Mouse (Mus musculus): ENCODE results near the gene Slc41a1. TPM values are rescaled to one million over a fixed set of nuclear protein-coding genes. Genes with fewer than 3 reads are reported as not detected.

Slc41a1 gene
- polyA plus RNA-seq, 1 experiment: 15.0 TPM

- H3K4me1 ChIP-seq (ENCODE audit: control insufficient read depth, insufficient read depth, insufficient read length, low read length): no peaks in the 10 kb centered on the region
- no peak overlapping the region for H3K27ac ChIP-seq (ENCODE audit: insufficient read depth, low read depth, low read length)
- no peaks in the 10 kb centered on the region for H3K27me3 ChIP-seq (ENCODE audit: control insufficient read depth, insufficient read depth, low read length)
- no peak for TF ChIP-seq POLR2A (IDR thresholded peaks at IDR 0.05; ENCODE audit: low read depth, low read length)
- TF ChIP-seq CTCF (IDR thresholded peaks at IDR 0.05; ENCODE audit: extremely low read depth, insufficient read length, insufficient replicate concordance, low read depth, low read length): no peak
- no peak overlapping the region for H3K4me3 ChIP-seq (ENCODE audit: low read depth, low read length)
- no peaks in the 10 kb centered on the region for H3K36me3 ChIP-seq (ENCODE audit: control insufficient read depth, insufficient read depth, low read length)
- 71% methylated on average over 11 of the region's 11 CpGs for WGBS
These were observed 2.6 kb upstream of the Slc41a1 start for GRCm38 (mm10) chr1:131824528-131825181.

DNA sequence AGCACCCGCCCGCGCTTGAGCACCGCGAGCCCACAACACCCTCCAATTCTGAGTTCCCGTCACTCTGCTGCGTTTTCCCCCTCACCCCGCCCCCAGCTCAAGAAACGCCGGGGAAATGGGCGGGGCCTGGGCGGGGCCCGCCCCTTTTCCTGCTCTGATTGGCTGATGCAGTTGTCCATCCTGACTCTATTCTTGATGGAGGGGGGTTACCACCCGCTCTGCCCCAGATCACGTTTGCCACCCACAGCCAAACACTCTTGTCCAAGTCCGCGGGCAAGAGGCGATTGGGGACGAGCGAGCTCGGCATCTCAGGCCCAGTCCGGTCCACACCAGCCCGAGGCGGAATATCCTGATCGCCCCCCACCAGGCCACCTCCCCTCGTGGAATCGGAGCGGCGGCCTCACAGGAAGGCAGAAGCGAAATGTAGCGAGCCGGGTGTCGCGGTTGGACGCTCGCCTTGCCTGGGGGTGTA lies 530 bp downstream of the Slc41a1 start:
- peak overlapping the region; percentile 95 for H3K4me3 ChIP-seq (ENCODE audit: low read depth, low read length)
- H3K27ac ChIP-seq (ENCODE audit: insufficient read depth, low read depth, low read length): peak overlapping the region; percentile 84
- TF ChIP-seq POLR2A (IDR thresholded peaks at IDR 0.05; ENCODE audit: low read depth, low read length): peak; percentile 61; the same call in 1 of the 2 replicates
- TF ChIP-seq CTCF (IDR thresholded peaks at IDR 0.05; ENCODE audit: extremely low read depth, insufficient read length, insufficient replicate concordance, low read depth, low read length): no peak
- no peaks in the 10 kb centered on the region for H3K4me1 ChIP-seq (ENCODE audit: control insufficient read depth, insufficient read depth, insufficient read length, low read length)
- no peaks in the 10 kb centered on the region; the same call in 1 of the 2 replicates for H3K36me3 ChIP-seq (ENCODE audit: control insufficient read depth, insufficient read depth, low read length)
- under 1% methylated on average over 36 of the region's 36 CpGs for WGBS
- no peaks in the 10 kb centered on the region for H3K27me3 ChIP-seq (ENCODE audit: control insufficient read depth, insufficient read depth, low read length)

GRCm38 (mm10) chr1:131828297-131829126 lies 1.2 kb downstream of the Slc41a1 start:
- WGBS: 2% methylated on average over 22 of the region's 22 CpGs
- no peak for TF ChIP-seq CTCF (IDR thresholded peaks at IDR 0.05; ENCODE audit: extremely low read depth, insufficient read length, insufficient replicate concordance, low read depth, low read length)
- TF ChIP-seq POLR2A (IDR thresholded peaks at IDR 0.05; ENCODE audit: low read depth, low read length): no peak
- no peaks in the 10 kb centered on the region; the same call in 1 of the 2 replicates for H3K36me3 ChIP-seq (ENCODE audit: control insufficient read depth, insufficient read depth, low read length)
- no peaks in the 10 kb centered on the region for H3K27me3 ChIP-seq (ENCODE audit: control insufficient read depth, insufficient read depth, low read length)
- H3K4me1 ChIP-seq (ENCODE audit: control insufficient read depth, insufficient read depth, insufficient read length, low read length): no peaks in the 10 kb centered on the region
- peak overlapping the region; percentile 84 for H3K27ac ChIP-seq (ENCODE audit: insufficient read depth, low read depth, low read length)
- peak overlapping the region; percentile 95 for H3K4me3 ChIP-seq (ENCODE audit: low read depth, low read length)

- Histone ChIP-seq H3K4me3 (ENCODE audit: low read depth, low read length) (no peak overlapping the region), H3K4me1 (ENCODE audit: control insufficient read depth, insufficient read depth, insufficient read length, low read length) (no peaks in the 10 kb centered on the region), H3K27me3 (ENCODE audit: control insufficient read depth, insufficient read depth, low read length) (no peaks in the 10 kb centered on the region), H3K36me3 (ENCODE audit: control insufficient read depth, insufficient read depth, low read length) (no peaks in the 10 kb centered on the region; the same call in 1 of the 2 replicates), H3K27ac (ENCODE audit: insufficient read depth, low read depth, low read length) (no peak overlapping the region)
- WGBS: 61% methylated on average over 5 of the region's 5 CpGs
- TF ChIP-seq CTCF (IDR thresholded peaks at IDR 0.05; ENCODE audit: extremely low read depth, insufficient read length, insufficient replicate concordance, low read depth, low read length): no peak
- no peak for TF ChIP-seq POLR2A (IDR thresholded peaks at IDR 0.05; ENCODE audit: low read depth, low read length)
These were observed 2.0 kb downstream of the Slc41a1 start for GRCm38 (mm10) chr1:131829279-131829678.

GRCm38 (mm10) chr1:131830561-131830960 lies 3.3 kb downstream of the Slc41a1 start:
- 90% methylated on average over 15 of the region's 15 CpGs for WGBS
- no peak overlapping the region for H3K4me3 ChIP-seq (ENCODE audit: low read depth, low read length)
- no peaks in the 10 kb centered on the region for H3K4me1 ChIP-seq (ENCODE audit: control insufficient read depth, insufficient read depth, insufficient read length, low read length)
- H3K27me3 ChIP-seq (ENCODE audit: control insufficient read depth, insufficient read depth, low read length): no peaks in the 10 kb centered on the region
- no peak overlapping the region for H3K27ac ChIP-seq (ENCODE audit: insufficient read depth, low read depth, low read length)
- no peaks in the 10 kb centered on the region; the same call in 1 of the 2 replicates for H3K36me3 ChIP-seq (ENCODE audit: control insufficient read depth, insufficient read depth, low read length)
- TF ChIP-seq CTCF (IDR thresholded peaks at IDR 0.05; ENCODE audit: extremely low read depth, insufficient read length, insufficient replicate concordance, low read depth, low read length) (no peak), POLR2A (IDR thresholded peaks at IDR 0.05; ENCODE audit: low read depth, low read length) (no peak)

DNA sequence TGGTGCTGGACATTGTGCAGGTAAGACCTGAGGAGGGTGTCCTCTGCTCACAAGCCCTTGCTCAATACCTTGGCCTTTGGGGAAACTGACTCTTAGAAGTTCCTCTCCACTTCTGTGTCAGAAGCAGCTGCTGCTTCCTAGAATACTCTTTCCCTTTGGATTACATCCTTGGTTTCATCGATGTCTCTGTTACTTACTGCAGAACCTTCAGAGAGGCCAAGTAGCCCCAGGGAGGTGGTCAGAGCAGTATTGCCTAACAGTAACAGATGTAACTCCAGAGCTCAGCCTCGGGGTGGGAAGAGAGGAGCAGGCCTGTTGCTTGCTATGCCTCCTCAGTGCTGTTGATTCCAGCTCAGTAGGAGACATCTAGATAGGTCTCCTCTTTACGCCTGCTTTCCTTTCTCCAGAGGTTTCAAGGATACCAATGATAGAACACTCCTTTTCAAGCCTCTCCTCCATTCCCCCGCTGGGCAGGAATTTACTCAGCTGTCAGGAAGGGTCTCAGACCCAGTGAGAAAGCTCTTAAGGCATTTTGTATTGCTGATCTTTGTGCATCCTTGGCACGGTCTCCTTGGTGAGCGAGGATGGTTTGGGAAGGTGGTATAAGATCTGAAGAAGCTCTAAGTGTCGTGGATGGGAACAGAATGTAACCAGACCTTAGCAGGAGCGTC lies 3.8 kb downstream of the Slc41a1 start:
- 87% methylated on average over 8 of the region's 8 CpGs for WGBS
- Histone ChIP-seq H3K27me3 (ENCODE audit: control insufficient read depth, insufficient read depth, low read length) (no peaks in the 10 kb centered on the region), H3K36me3 (ENCODE audit: control insufficient read depth, insufficient read depth, low read length) (no peaks in the 10 kb centered on the region; the same call in 1 of the 2 replicates), H3K4me1 (ENCODE audit: control insufficient read depth, insufficient read depth, insufficient read length, low read length) (no peaks in the 10 kb centered on the region), H3K27ac (ENCODE audit: insufficient read depth, low read depth, low read length) (no peak overlapping the region), H3K4me3 (ENCODE audit: low read depth, low read length) (no peak overlapping the region)
- TF ChIP-seq CTCF (IDR thresholded peaks at IDR 0.05; ENCODE audit: extremely low read depth, insufficient read length, insufficient replicate concordance, low read depth, low read length): no peak
- no peak for TF ChIP-seq POLR2A (IDR thresholded peaks at IDR 0.05; ENCODE audit: low read depth, low read length)

Data from small intestine, adult 2 months (tissue).